Mouse (Mus musculus) 416B (cell line): ENCODE data around the gene 1700113H08Rik.

ENCODE experiments used
- DNase-seq: peaks from one replicate; pipeline ENCODE4 v3.0.0; 2011; ENCODE audit warnings: low read depth

Gene 1700113H08Rik

GRCm38 (mm10) chr10:87209466-87209865, 151.6 kb downstream of the 1700113H08Rik start:
- DNase-seq: no peak

- no peak for DNase-seq
These were observed 153.2 kb downstream of the 1700113H08Rik start for GRCm38 (mm10) chr10:87211046-87211445.

DNA sequence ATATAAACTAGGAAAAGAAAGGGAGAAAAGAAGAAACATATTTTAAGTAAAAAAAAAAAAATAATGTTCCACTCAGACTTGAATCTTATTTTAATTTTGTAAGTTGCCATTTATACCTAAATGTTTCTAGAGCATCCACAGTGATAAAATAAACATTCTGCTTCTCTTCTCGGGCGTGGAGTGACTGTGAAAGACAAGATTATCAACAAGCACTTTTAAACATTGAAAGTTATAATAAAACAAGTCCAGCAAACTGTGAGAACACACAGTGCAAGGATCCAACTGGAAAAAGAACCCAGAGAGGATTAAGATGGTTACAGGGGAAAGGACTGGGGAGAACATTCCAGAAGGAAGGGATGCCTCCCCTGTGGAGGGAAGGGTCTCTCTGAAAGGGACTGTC, 155.0 kb downstream of the 1700113H08Rik start:
- no peak for DNase-seq

- DNase-seq: no peak
These were observed 172.4 kb downstream of the 1700113H08Rik start for GRCm38 (mm10) chr10:87230071-87230910.

DNA sequence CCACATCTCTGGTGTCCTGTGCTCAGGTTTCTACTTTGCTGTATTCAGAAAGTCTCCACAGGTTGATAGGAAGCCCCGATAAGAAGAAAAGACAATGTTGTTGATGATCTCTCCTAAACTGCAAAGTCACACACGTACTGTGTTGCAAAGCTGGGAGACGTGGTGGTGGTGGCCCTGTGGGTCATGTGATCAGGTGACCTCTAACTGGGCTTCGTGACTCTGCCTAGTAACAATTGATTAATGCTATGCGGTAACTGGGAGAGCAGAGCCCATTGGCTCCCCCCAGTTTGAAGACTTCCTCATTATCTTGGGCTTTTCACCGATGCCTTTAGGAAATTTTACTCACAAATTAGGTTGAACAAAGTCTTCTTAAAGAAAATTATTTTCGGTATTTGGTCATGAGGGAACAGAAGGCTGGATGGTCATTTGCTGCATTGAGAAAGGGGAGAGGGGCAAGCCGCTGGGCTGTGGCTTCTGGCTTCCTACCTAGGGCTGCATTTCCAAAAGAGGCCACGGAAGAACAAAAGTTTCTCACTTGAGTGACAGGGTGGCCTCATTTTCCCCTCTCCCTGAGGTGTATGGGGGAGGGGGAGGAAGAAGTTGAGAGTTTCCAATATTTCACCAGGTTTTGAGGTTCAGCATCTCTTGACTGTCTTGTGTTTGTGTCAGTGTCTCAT, 181.6 kb downstream of the 1700113H08Rik start:
- DNase-seq: no peak

DNA sequence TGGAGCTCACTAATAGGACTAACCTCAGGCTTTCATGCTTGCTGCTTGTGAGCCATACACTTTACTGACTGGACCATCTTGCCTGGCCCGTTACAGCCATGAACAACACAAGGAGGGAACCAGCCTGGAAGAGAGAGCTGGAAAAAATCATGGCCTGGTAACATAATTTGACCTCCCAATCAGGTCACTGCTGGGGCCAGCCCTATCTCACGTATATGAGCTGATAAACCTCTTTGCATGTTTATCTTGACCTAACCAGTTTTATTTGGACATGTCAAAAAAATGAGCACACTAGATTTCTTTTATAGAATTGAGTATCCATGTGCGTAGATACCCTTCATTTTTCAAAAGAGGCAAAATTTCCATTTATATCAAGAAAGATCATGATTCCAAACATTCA, 213.9 kb downstream of the 1700113H08Rik start:
- DNase-seq: no peak

DNA sequence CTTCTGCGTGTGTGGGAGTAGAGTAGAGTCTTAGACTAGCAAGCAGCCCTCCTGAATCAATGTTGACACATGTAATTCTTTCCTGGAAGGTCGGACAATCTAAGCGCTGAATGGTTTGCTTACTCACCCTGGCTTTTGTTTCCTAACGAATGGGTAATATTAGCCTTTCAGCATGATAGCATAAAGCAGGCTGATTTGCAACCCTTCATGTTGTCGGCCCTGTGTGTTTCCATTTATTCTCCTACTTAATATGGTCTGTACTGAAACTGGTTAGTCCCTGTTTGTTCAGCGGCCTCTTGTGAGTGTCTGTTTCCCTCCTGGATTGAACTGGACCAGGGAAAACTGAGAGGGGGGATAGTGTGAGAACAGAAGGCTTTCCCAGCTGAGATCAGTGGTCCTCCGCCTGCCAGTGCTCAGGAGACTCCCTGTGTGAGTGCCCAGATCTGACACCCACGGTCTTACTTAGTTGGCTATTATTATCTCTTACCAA, 214.3 kb downstream of the 1700113H08Rik start:
- DNase-seq: no peak

DNA sequence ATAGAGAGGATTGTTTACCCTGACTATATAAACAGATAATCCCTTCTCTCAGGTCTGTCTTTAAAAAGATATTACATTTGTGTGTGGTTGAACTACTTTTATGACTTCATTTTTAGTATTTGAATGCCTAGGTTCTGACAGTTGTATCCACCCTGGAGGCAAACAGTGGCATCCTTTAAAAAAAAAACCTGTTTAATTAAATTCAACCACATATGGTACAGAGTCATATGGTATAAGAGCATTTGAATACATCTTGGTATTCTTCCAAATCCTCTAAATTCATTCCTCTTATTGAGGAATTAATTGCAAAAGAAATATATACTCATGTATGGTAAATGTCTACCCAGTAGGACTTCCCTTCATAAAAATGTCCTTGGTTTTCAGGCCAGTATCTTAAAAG, 217.2 kb downstream of the 1700113H08Rik start:
- DNase-seq: no peak
